Mouse (Mus musculus): ENCODE measurements around the gene Derl3.
A peak's percentile ranks its signal among the peaks of the same experiment; 100 is the strongest.

Derl3 gene

DNA sequence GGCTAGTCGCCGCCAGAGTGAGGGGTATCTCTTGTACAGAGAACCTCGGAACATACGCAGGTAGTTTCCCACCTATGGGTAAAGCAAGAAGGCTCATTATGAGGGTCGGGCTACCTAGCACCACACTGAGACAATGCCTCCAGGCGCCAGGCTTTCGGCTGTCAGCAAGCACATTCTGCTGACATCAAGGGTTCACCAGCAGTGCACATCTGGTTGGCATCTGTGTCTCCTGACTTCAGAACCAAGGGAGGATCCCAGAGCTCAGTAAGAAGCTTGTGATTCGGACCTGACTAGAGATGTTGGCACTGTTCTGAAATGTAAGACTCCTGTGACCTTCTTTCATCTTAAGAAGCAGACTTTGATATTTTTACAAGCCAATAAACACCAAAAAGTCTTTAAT, 23.6 kb downstream of the Derl3 start:
- no peak for DNase-seq

DNA sequence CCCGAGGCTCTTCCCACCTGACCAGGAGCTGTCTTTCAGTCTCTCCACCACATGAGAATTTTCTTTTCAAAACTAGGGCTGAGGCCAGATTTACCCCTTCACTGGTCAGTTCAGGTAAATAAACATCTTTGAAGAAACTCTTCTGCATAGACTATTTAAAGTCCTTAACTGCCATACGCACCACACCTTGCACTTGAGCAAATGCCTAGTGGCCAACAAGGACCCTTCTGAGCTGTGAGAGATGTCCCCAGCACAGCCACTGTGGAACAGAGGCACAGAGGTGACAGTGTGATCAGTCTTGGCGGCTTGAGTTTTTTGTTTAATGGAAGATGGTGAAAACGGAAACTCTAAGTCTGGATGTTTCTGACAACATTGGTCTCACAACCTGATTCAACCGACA, 25.8 kb downstream of the Derl3 start:
- DNase-seq: no peak

DNA sequence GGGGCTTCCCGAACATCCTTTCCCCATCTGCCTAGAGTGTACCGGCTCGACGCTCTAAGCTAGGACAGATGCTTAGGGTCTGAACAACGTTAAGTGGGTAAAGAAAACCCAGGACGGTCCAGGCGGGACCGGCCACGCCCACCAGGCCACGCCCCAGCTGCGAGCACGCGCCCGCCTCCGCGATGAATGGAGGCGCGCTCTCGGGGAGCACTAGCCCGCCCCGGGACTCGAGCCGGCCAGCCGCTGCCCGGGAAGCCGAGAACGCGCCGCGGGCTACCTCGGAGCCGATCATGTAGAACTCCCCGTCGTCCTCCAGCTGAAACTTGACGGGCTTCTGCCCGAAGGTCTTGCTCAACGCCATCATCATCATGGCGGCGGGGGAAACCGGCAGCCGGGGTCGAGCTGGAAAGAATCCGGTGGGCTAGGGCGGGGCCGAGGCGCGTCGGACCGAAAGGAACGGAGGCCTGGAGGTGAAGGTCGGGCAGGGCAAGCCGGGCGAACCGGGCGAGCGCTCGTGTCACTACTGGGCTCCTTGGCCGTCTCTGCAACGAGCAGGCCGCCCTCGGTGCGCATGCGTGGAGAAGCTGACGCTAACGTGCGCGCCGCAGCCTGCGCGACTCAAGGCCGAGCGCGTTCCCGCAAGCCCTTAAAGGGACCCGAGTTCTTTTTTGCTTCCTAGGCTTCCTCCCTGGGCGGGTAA, 28.0 kb downstream of the Derl3 start, which contains the start of gene Smarcb1:
Gene Smarcb1 (minus strand): TSS at position 592 of the 700 bp plus-strand sequence.
- DNase-seq: peak; percentile 95

DNA sequence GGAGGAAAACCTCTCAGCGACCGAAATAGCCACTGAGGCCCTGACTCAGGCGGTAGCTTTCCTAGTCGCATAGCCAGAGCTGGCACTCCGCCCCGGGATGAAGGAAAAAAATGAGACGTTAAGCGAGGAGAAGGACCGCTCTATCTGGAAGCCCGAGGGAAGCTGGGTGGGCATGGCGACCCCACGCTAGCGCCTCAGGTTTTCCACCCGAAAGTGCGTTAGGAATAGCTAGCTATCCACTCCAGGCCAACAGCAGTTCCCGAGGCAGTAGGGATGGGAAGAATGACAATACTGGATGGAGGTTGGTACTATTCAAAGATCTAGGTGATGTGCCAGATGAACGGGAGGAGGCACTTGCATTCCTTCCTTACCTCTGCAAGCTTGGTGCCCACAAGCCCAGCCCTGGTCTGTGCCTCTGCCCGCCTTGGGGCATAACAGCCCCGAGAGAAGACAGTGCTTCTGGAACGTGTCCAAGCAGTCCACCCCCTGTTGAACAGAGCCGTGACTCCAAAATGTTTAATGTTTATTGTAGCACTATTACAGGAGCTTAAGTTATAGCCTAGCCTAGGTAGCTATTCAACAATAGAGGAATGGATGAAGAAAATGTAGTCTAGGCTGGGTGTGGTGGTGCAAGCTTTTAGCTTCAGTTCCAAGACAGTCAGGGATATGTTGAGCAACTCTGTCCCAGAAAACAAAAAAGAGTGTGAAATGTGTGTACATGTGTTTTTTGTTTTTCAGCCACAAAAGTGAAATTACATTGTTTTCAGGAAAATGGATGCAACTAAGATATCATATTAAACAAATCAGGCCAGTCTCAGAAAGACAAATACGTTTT, 28.7 kb downstream of the Derl3 start:
- no peak for DNase-seq

DNA sequence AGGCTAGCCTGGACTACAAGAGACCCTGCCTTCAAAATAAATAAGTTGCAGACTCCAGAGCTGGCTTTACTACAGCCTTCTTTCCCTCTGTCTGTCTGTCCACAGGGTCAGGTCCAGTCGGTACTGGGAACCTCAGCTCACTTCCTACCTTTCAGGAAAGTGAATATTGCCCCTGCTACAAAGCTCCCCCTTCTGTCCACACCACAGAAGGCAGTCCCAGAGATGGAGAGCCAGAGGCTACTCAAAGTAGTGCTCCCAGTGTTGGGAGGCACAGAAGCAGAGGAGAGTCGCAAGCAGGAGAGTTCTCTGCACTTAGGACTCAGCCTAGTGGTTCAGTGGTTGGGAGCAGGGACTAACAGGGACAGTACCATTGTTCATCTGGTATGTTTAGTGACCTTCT, 31.1 kb downstream of the Derl3 start:
- no peak for DNase-seq

DNA sequence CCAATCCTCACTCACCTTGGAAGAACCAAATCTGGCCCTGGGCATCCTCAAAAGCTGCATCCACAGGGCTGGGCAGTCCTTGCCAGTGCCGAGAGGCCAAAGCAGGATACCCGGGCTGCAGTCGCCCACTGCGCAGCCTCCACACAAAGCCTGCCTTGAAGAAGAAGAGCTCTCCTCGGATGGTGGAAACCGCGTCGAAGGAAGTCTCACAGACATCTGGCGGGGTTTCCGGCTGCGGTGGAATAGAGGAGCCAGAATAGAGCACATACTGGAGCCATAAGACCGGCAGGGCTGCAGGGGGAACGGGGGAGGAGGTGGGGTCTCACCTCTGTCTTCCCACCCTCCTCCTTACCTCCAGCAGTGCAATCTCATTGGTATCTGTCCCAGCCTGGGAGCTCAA, 33.2 kb downstream of the Derl3 start:
- no peak for DNase-seq

DNA sequence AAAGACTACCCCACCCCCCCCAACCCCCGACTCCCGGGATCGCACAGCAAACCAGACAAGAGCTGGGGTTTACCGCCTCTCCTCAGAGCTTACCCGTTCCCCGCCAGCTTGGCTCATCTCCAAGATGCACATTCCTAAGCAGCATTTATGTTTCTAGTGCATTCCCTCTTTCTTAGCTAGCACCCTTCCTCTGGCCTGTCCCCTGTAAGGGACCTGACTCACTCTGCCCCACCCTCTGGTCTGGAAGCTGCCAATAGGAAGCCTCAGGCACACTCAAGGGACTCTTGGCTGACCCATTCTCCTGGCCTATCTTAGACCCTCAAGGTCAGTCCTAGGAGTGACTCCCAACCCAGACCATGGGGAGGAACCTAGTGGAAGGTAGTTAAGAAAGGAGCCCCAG, 37.1 kb downstream of the Derl3 start:
- no peak for DNase-seq

DNA sequence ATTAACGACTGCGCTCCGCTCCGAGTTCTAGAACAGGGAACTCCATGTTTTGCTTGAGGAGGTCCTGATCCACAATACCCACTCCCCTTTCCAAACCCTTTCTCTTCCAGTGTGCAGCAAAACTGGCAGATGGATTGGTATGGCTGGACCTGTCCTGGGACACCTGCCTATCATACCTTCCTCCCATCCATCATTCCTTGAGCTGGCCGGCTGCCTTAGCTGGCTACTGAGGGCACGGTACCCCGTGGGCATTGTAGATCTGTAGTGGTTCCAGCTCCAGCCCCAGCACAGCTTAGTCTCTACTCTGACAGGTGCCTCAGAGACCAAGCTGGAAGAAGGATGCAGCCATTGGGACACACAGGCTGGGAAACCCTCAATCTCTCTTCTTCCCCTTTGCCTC, 38.1 kb downstream of the Derl3 start:
- no peak for DNase-seq

DNA sequence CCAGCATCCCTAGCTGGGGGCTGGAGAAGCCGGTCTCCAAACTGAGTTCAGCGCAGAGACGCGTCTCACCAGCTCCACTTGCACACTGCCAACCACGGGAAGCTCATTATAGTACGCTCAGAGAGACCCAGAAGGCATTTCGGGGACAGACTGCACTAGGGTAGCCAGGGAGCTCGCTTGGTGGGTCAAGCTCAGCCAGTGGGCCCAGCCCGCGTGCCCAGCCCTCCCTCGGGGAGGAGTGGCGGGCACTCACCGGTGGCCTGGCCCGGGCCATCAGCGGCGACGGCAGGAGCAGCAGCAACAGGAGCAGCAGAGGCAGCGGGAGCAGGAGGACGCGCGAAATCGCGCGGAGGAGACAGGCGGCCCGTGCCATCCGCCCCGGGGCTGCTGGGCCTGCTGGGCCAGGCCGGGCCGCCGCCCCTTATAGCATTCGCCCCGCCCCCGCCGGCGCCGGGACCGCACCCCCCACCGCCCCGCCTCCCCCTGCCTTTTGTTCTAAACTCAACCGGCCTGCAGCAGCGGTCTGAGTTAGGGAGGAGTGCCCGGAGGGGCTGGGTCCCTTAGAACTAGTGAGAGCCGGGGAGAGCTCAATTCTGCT, 39.0 kb downstream of the Derl3 start:
- no peak for DNase-seq

DNA sequence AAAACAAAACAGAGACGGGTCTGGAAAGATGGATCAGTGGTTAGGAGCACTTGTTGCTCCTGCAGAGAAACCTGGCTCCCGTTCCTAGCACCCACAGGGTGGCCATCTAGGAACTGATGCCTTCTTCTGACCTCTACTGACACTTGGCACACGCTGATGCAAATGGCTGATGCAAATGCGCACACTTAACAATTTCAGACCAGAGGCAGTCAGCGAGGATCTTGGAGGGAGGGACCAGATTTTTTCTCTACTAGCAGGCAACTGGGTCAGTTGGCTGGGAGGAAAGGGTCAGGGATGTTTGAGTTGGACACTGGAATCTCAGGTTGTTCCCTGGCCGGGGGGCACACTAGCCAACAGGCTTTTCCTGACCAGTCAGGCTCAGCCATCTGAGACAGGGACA, 39.7 kb downstream of the Derl3 start, which contains the start of gene Chchd10:
Gene Chchd10 (plus strand): TSS at position 240 of the 400 bp plus-strand sequence.
- no peak for DNase-seq

DNA sequence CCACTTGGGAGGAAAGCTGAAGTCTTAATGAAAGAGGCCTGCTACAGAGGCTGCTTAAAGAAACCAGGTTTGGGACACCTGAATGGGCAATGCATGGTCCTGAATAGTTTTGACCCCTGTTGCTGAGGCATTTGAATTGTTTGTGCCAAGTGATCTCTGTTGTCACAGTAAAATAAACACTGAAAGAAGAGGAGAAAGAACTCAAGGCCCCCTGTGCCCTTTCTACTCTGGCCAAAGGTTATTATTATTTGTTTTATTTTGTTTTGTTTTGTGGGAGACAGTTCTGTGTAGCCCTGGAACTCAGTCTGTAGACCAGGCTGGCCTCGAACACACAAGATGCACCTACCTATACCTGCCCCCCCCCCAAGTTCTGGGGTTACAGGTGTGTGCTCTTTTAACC, 41.8 kb downstream of the Derl3 start:
- DNase-seq: no peak

DNA sequence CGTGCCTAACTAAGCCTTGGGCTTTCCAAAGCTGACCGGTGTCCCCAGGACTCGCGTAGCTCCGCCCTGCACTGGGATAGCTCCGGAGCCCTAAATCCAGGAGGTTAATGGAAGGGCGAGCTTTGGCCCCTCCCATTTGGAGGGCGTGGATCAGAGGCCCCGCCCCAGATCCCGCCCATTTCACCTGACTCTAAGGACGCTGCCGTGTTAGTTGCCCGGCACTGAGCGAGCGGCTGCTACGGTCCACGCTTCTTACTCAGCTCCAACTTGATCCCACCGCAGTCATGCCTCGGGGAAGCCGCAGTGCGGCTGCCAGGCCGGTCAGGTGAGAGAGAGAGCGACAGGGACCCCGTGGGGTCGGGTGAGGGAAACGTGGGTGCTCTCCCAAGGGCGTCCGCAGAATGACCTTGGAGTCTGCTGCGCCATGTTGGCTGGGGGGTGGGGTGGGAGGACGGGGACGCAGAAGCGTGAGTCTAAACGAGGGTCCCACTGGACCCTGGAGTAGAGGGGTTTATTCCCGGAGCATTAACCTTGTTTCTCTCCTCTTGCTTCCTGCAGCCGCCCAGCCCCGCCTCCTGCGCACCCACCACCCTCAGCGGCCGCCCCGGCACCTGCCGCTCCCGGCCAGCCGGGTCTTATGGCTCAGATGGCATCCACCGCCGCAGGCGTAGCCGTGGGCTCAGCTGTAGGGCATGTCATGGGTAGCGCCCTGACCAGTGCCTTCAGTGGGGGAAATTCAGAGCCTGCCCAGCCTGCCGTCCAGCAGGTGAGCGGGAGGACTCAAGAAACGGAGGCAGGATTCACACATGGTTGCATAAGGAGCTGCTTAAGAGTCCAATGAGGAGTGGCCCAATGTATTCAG, 42.7 kb downstream of the Derl3 start, which contains the start of gene Mmp11:
Gene Mmp11 (minus strand): TSS at position 817 of the 862 bp plus-strand sequence.
- peak; percentile 84 for DNase-seq

DNA sequence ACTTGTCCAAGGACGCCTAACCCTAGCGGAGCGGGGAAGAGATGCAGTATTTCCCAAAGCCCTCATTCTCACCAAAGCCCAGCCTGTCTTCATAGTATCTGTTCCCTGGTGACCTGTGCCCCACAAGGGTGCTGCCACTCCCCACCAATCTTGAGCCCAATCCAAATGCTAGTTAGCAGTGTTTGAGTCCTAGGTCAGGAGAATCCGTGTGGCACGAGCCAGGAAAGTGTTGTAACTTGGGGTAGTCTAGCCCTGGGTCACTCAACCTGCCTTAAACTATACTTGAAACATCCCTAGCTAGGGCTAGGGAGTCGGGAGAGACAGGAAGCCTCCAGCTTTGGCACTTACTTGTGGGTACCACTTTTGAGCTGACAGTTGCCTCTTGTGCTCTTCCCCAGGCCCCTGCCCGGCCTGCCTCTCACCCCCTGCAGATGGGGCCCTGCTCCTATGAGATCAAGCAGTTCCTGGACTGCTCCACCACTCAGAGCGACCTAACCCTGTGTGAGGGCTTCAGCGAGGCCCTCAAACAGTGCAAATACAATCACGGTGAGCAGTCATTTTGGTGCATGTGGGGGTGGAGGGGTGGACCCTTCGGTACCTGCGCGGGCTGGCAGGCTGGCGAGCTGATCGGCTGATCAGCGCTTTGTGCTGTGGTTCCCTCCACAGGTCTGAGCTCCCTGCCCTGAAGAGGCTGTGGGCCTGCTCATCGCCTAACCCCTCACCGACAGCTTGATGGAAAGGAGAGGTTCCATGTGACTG, 43.9 kb downstream of the Derl3 start:
- DNase-seq: no peak

DNA sequence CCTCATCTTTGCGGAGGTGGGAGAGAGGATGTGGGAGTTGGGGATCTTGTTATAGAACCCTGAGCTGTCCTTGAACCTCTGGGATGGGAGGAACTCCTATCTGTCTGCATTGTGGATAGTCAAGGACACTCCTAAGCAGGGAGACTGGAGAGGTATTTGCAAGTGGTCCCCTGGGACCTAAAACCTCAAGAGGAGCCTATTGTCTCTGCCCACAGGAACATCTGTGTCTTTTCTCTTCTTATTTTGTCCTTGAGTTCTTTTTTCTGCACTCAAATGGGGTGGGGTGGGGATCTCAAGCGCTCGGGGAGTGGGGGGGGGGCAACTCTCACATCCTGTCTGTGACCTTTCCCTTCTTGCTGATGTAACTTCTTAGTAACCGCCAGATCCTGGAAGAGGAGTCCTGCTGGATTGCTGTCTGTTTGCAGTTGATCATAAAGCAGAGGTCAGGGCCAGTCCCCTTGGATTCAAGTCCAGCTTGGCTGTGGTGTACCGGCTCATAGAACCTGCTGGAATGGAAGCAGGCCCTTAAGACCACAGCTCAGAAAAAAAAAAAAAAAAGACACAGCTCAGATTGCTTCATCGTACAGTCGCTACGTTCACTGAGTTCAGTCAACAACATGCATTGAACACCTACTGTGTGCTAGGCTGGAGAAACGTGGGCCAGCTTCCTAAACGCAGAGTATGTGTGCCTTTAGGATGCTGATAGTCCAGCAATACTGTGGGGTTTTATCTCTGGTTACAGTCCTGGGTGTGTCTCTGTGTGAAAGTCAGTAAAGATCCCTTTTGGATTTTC, 44.8 kb downstream of the Derl3 start:
- no peak for DNase-seq

DNA sequence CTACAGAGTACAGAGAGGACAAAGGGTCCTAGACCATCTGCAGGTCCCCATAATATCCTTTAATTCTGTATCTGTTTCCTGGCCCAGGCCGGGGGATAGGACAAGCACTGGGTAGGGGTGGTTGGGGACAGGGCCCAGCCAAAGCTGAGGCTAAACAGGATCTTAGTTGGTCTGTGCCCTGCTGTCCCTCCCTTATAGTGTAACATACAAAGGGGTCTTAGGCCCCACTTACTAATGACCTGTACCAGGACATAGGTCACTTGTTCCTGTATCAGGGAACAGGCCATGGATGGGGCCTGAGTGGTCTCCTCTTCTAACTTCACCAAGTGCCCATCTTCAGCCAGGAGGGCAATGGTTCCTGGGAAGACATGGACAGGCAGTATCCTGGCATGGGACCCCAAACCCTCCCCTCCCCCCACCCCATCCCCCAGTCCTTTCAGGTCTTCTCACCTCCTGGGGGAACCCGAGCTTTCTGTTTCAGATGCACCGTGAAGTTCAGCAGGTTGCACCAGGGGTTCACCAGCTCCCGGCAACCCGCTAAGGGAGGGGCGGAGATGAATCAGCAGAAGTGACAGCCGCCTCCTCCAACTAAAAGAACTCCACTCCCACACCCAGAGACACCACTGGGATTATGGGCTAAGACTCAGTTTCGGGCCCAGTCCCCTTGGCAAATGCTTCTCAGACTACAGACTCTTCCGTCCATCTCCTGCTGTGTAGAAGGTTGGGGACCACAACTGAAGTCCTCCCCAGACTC, 46.4 kb downstream of the Derl3 start:
- no peak for DNase-seq

DNA sequence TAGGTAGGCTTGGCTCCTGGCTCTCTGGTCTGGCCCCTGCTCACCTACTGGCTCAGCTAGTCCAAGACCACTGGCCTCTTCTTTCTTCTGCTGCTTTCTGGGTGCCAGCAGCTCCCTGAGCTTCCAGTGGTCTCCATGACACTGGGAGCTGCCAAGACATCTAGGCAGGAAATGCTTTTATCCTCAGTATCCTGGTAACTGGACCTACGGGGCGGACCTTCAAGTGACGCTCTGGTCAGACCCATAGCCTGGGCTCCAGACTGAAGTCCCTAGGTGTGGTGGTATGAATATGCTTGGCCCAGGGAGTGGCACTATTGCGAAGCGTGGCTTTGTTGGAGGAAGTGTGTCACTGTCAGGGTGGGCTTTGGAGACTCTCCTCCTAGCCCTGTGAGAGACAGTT, 47.3 kb downstream of the Derl3 start, which contains the start of gene Gm867:
Gene Gm867 (minus strand): TSS at position 153 of the 400 bp plus-strand sequence.
- no peak for DNase-seq

DNA sequence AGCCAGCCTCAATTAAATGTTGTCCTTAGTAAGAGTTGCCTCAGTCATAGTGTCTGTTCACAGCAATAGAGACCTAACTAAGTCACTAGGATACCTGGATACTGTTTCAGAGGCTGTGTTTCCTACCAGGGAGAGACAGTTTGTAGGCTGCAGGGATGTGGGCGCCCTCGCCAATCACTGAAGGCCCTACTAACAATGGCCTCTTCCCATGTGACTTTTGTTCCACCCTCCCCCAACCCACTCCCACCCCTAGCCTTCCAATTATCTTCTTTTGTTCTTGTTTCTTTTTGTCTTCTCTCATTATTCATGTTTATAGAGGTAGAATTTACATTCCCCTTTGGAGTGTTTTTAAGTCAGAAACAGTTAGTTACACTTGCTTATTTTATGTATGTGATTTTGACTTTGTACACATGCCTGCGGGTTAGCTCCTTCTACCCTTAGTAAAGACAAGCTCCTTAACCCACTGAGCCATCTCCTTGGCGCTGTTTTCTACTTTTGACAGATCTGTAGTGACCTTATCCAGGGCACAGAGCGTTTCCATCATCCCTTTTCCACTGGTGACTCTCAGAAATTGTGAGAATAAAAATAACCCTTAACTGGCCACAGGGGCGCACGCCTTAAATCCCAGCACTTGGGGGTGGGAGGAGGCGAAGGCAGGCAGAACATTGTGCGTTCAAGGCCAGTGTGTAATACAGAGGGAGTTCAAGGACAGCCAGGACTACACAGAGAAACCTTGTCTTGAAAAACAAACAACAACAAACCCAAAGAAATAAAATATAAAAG, 48.0 kb downstream of the Derl3 start:
- DNase-seq: no peak

DNA sequence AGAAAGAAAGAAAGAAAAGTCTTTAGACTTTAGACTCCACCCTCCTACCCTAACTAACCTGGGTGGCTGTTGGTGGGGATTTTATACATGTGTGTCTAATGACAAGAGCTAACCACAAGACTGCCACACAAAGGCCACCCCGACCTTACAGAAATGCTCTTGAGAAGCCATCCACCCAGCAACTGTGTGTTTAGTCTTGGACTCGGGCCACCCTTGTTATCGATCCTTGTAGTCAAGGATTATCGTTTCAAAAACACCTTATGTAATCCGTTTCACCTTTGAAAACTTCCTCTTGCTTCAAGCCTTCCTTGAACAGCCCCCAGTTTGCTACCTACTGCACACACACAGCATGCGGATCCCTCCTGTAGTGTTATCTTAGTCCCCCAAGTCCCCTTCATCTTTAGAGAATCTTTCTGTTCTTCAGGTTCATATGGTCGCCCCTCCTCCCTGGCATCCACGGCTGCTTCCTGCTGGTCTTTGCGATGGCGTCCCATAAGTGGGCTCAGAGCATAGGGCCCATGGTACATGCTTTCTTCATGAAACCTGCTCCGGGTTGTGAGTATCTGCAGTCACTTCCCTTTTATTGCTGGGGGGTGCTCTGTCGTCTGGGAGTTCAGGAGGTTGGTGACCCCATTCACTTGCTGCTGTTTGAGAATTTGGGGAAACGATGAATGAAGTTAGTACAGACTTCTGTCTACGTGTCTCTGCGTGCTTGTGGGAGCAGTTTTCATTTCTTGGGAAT, 49.7 kb downstream of the Derl3 start, which contains the start of gene Vpreb3:
Gene Vpreb3 (plus strand): TSS at position 322 of the 742 bp plus-strand sequence.
- no peak for DNase-seq
